Mouse (Mus musculus) forebrain, postnatal 0 days (tissue): ENCODE results near the gene Fam186a. TPM values are rescaled to one million over a fixed set of nuclear protein-coding genes. Genes with fewer than 3 reads are reported as not detected.

Experiments
- ATAC-seq: fragments of 200-750 bp; cut with Nextera tagmentation; 2 replicates; pipeline ENCODE4 v1.8.0; 2017; ENCODE audit warnings: mild to moderate bottlenecking, moderate library complexity
- DNase-seq: peaks from one replicate; pipeline ENCODE4 v3.0.0-alpha.2; 2015
- H3K27ac ChIP-seq: fragments of 300-500 bp; sonication (generic); 2 replicates; pipeline ENCODE4 v1.5.1; 2014; ENCODE audit warnings: low read depth, mild to moderate bottlenecking, antibody characterized with exemption, low read length, moderate library complexity, mixed read lengths
- H3K27me3 ChIP-seq: fragments of 300-500 bp; sonication (generic); 2 replicates; pipeline ENCODE4 v1.6.1; 2014; ENCODE audit warnings: mild to moderate bottlenecking, low read length, mixed read lengths; ENCODE audit not compliant: insufficient read depth
- H3K36me3 ChIP-seq: fragments of 300-500 bp; sonication (generic); 2 replicates; pipeline ENCODE4 v1.6.1; 2014; ENCODE audit warnings: mild to moderate bottlenecking, moderate library complexity; ENCODE audit not compliant: insufficient read depth
- H3K4me1 ChIP-seq: fragments of 300-500 bp; sonication (generic); 2 replicates; pipeline ENCODE4 v1.6.1; 2014; ENCODE audit warnings: antibody characterized with exemption; ENCODE audit not compliant: insufficient read depth
- H3K4me2 ChIP-seq: fragments of 300-500 bp; sonication (generic); 2 replicates; pipeline ENCODE4 v1.6.1; 2014; ENCODE audit warnings: low read depth, mild to moderate bottlenecking, moderate library complexity
- H3K4me3 ChIP-seq: fragments of 300-500 bp; sonication (generic); 2 replicates; pipeline ENCODE4 v1.5.1; 2014; ENCODE audit warnings: low read depth, low read length, mixed read lengths
- H3K9ac ChIP-seq: fragments of 300-500 bp; sonication (generic); 2 replicates; pipeline ENCODE4 v1.6.1; 2014; ENCODE audit warnings: mild to moderate bottlenecking
- H3K9me3 ChIP-seq: fragments of 300-500 bp; sonication (generic); 2 replicates; pipeline ENCODE4 v1.6.1; 2016; ENCODE audit warnings: low read length
- CTCF ChIP-seq: sonication (generic); IDR thresholded peaks from 2 replicates; pipeline ENCODE4 v1.5.1; 2016; ENCODE audit warnings: antibody characterized with exemption, control low read depth, low read depth
- WGBS: fragments of 180-500 bp; shearing (Covaris S2); extraction: QIAGEN DNeasy Blood & Tissue Kit; methylation state at CpG from one replicate; pipeline ENCODE4 v1.1.7; 2014; 5-methylcytosine and 5-hydroxymethylcytosine counted together
- polyA plus RNA-seq: library from polyadenylated mRNA; unstranded; fragments of >200 nt; fragmentation: Nextera tagmentation; extraction: Ambion mirVana; gene quantifications from 2 replicates; pipeline ENCODE4 v1.2.1, GENCODE M21; 2015
- total RNA-seq: library from RNA; depleted of rRNA; stranded (reverse); fragments of >200 nt; gene quantifications from 2 replicates; pipeline ENCODE4 v1.2.3, GENCODE M21; 2014

Fam186a gene
- total and polyA plus RNA-seq, 2 experiments from 2014 or later = not detected

GRCm38 (mm10) chr15:99907041-99907440 lies 59.8 kb downstream of the Fam186a start:
- H3K27me3 ChIP-seq = no peaks in the 10 kb centered on the region
- WGBS = 89% methylated on average over 4 of the region's 4 CpGs
- no peaks in the 10 kb centered on the region for H3K36me3 ChIP-seq
- DNase-seq (no peak), ATAC-seq (no peak)
- H3K4me3 ChIP-seq = no peak overlapping the region
- no peak overlapping the region for H3K4me2 ChIP-seq
- H3K9me3 ChIP-seq = no peaks in the 10 kb centered on the region
- no peak overlapping the region for H3K9ac ChIP-seq
- no peak for TF ChIP-seq CTCF
- H3K4me1 ChIP-seq = no peaks in the 10 kb centered on the region
- no peak overlapping the region for H3K27ac ChIP-seq

GRCm38 (mm10) chr15:99904841-99905240 lies 62.0 kb downstream of the Fam186a start:
- TF ChIP-seq CTCF = no peak
- 74% methylated on average over 9 of the region's 9 CpGs for WGBS
- ATAC-seq = no peak
- H3K9ac ChIP-seq = no peak overlapping the region
- H3K36me3 ChIP-seq = no peaks in the 10 kb centered on the region
- no peaks in the 10 kb centered on the region for H3K9me3 ChIP-seq
- no peaks in the 10 kb centered on the region for H3K4me1 ChIP-seq
- no peak for DNase-seq
- no peak overlapping the region for H3K27ac ChIP-seq
- H3K27me3 ChIP-seq = no peaks in the 10 kb centered on the region
- no peak overlapping the region for H3K4me2 ChIP-seq
- H3K4me3 ChIP-seq = no peak overlapping the region

GRCm38 (mm10) chr15:99904333-99904732 lies 62.5 kb downstream of the Fam186a start:
- 4% methylated on average over 4 of the region's 4 CpGs for WGBS
- H3K27ac ChIP-seq = no peak overlapping the region
- H3K4me1 ChIP-seq = no peaks in the 10 kb centered on the region
- no peaks in the 10 kb centered on the region for H3K9me3 ChIP-seq
- peak; percentile 88 for TF ChIP-seq CTCF
- ATAC-seq (peak; percentile 87), DNase-seq (peak; percentile 92)
- H3K4me3 ChIP-seq = no peak overlapping the region
- no peak overlapping the region for H3K4me2 ChIP-seq
- no peak overlapping the region for H3K9ac ChIP-seq
- no peaks in the 10 kb centered on the region for H3K27me3 ChIP-seq
- H3K36me3 ChIP-seq = no peaks in the 10 kb centered on the region

GRCm38 (mm10) chr15:99903227-99903626 lies 63.6 kb downstream of the Fam186a start:
- Histone ChIP-seq H3K4me1 (no peaks in the 10 kb centered on the region), H3K27ac (no peak overlapping the region), H3K4me2 (no peak overlapping the region), H3K27me3 (no peaks in the 10 kb centered on the region), H3K36me3 (no peaks in the 10 kb centered on the region), H3K4me3 (no peak overlapping the region), H3K9ac (no peak overlapping the region), H3K9me3 (no peaks in the 10 kb centered on the region)
- no peak for ATAC-seq
- WGBS = 82% methylated on average over 5 of the region's 5 CpGs
- TF ChIP-seq CTCF = no peak
- no peak for DNase-seq

- H3K9ac ChIP-seq = no peak overlapping the region
- no peaks in the 10 kb centered on the region for H3K4me1 ChIP-seq
- no peak for TF ChIP-seq CTCF
- ATAC-seq = no peak
- no peak overlapping the region for H3K4me2 ChIP-seq
- H3K27ac ChIP-seq = no peak overlapping the region
- 91% methylated on average over 5 of the region's 5 CpGs for WGBS
- H3K9me3 ChIP-seq = no peaks in the 10 kb centered on the region
- H3K36me3 ChIP-seq = no peaks in the 10 kb centered on the region
- DNase-seq = no peak
- no peak overlapping the region for H3K4me3 ChIP-seq
- H3K27me3 ChIP-seq = no peaks in the 10 kb centered on the region
Observed at GRCm38 (mm10) chr15:99902786-99903185, 64.1 kb downstream of the Fam186a start.

- H3K9ac ChIP-seq = no peak overlapping the region
- no peak overlapping the region for H3K4me3 ChIP-seq
- H3K27me3 ChIP-seq = no peaks in the 10 kb centered on the region
- 0 out of 2 replicates have a peak, but pooled peaks have one; percentile 11 for TF ChIP-seq CTCF
- H3K36me3 ChIP-seq = no peaks in the 10 kb centered on the region
- no peaks in the 10 kb centered on the region for H3K4me1 ChIP-seq
- ATAC-seq (no peak), DNase-seq (no peak)
- H3K27ac ChIP-seq = no peak overlapping the region
- H3K4me2 ChIP-seq = no peak overlapping the region
- H3K9me3 ChIP-seq = no peaks in the 10 kb centered on the region
Observed at GRCm38 (mm10) chr15:99896621-99897020, 70.2 kb downstream of the Fam186a start.

GRCm38 (mm10) chr15:99891355-99891754 lies 75.5 kb downstream of the Fam186a start:
- Histone ChIP-seq H3K27ac (no peak overlapping the region), H3K9ac (no peak overlapping the region), H3K4me3 (no peak overlapping the region), H3K4me1 (no peaks in the 10 kb centered on the region), H3K36me3 (no peaks in the 10 kb centered on the region), H3K27me3 (no peaks in the 10 kb centered on the region), H3K9me3 (no peaks in the 10 kb centered on the region), H3K4me2 (no peak overlapping the region)
- no peak for TF ChIP-seq CTCF
- 86% methylated on average over 2 of the region's 3 CpGs for WGBS
- DNase-seq (no peak), ATAC-seq (no peak)
